Mouse (Mus musculus): ENCODE measurements at regions not wholly inside any gene's neighbourhood (a gene's known extent, or its start where the extent isn't known, plus 50 kb on each side); places are given as distances from the start of the nearest gene placed in this dataset.

- DNase-seq (ENCODE audit: low read depth) = no peak
- TF ChIP-seq POLR2A (IDR thresholded peaks at IDR 0.05; ENCODE audit: borderline replicate concordance, extremely low read depth, insufficient read depth, insufficient read length, poor library complexity, severe bottlenecking) (no peak), CTCF (IDR thresholded peaks at IDR 0.05; ENCODE audit: borderline replicate concordance, extremely low read depth, insufficient read depth, insufficient read length) (no peak)
These were observed 74.5 kb upstream of the Far2 start for GRCm38 (mm10) chr6:147972552-147972951.

GRCm38 (mm10) chr6:147973059-147973458 is 74.0 kb upstream of the Far2 start:
- TF ChIP-seq POLR2A (IDR thresholded peaks at IDR 0.05; ENCODE audit: borderline replicate concordance, extremely low read depth, insufficient read depth, insufficient read length, poor library complexity, severe bottlenecking) = no peak
- TF ChIP-seq CTCF (IDR thresholded peaks at IDR 0.05; ENCODE audit: borderline replicate concordance, extremely low read depth, insufficient read depth, insufficient read length) = no peak

GRCm38 (mm10) chr6:147975917-147976316 is 71.1 kb upstream of the Far2 start:
- no peak for DNase-seq (ENCODE audit: low read depth)
- TF ChIP-seq POLR2A (IDR thresholded peaks at IDR 0.05; ENCODE audit: borderline replicate concordance, extremely low read depth, insufficient read depth, insufficient read length, poor library complexity, severe bottlenecking) (no peak), CTCF (IDR thresholded peaks at IDR 0.05; ENCODE audit: borderline replicate concordance, extremely low read depth, insufficient read depth, insufficient read length) (no peak)

More at GRCm38 (mm10) chr6:147973059-147973458, 74.0 kb upstream of the Far2 start:
- no peak for DNase-seq (ENCODE audit: low read depth)

DNA sequence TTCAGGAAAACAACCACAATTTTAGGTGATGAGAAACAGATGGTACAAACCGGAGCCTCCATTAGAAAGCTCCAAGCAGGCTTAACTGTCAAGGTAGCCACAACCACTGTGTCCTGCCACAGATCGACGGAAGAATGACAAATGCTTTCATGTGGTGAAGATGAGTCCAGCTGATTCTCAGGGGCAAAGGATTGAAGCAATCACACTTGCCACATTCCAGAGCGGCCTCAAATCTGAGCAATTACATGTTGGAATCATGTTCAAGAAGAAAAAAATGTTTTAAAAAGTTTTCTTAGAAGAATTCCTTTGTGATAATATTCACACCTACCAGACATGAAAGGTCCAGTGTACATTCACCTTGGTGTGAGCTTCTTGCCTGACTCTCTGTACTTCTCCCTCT is 57.7 kb upstream of the Far2 start:
- DNase-seq (ENCODE audit: low read depth) = no peak
- TF ChIP-seq POLR2A (IDR thresholded peaks at IDR 0.05; ENCODE audit: borderline replicate concordance, extremely low read depth, insufficient read depth, insufficient read length, poor library complexity, severe bottlenecking) (no peak), CTCF (IDR thresholded peaks at IDR 0.05; ENCODE audit: borderline replicate concordance, extremely low read depth, insufficient read depth, insufficient read length) (no peak)

Data from brain, embryonic 14.5 days (tissue).